Mouse (Mus musculus): ENCODE results near the gene Podxl2. TPM values are rescaled to one million over a fixed set of nuclear protein-coding genes. Genes with fewer than 3 reads are reported as not detected.

The Podxl2 gene
- total RNA-seq, 2 experiments from 2014 or later = 16.5 to 16.8 TPM

DNA sequence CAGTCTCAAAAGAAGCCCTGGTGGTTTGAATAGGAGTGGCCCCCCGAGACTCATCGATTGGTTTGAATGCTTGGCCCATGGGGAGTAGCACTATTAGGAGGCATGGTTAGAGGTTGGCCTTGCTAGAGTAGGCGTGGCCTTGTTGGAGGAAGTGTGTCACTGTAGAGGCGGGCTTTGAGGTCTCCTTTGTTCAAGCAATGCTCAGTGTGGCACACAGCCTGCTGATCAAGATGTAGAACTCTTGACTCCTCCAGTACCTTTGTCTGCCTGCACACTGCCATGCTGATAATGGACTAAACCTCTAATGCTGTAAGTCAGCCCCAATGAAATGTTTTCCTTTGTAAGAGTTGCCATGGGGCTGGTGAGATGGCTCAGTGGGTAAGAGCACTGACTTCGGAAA, 42.2 kb downstream of the Podxl2 start:
- no peak for DNase-seq (ENCODE audit: low spot score)
- intact Hi-C loops (cut with DNase I) = loop anchor here (5.0 kb wide), 1 partner anchor 270 kb away; no protein-coding TSS in a partner anchor

DNA sequence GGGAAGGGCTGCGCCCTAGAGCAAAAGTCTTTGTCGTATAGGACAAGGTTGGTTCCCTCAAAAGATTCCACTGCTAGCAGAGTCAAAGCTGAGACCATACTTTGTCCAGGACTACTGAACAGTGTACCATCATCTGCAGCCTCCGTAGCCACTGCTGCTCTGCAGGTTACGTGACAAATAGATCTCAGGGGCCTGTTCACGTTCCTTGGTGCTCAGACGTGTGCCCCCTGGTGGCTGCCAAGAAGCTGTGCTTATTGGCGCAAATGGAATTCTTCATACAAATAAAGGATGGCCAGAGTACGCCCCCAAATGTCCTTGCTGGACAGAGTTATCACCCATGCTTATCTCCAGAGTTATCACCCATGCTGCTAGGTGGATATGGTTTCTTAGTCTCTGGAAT, 43.4 kb downstream of the Podxl2 start:
- intact Hi-C loops (cut with DNase I) = loop anchor here (1.0 to 5.0 kb wide), 2 partner anchors 242 to 269 kb away; no protein-coding TSS in a partner anchor
- DNase-seq (ENCODE audit: low spot score) = no peak

DNA sequence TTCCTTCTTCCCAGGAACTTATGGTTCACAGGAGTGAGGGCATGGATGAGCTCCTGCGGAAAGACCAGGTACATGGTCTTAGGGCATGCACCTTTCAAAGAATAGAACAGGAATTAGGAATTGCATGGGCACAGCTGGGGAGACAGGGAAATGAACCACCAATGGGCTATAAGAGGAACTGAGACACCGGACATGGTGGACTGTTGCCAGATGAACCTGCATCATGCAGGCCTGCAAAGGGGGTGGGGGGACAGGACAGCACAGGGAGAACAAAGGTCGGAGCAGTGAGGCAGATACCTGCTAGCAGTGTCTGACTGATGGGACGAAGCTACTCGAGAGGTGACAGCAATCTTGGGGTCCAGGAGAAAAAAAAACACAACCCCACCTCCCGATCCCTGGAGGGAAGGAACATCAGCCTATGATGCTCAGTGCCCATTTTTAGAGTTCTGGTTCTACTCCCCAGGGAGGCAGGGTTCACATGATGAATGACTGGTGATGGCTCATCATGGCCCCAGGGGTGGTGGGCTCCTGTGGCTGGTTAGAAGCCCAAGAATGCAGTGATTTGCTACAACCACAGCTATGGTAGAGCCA, 44.6 kb downstream of the Podxl2 start:
- DNase-seq (ENCODE audit: low spot score) = no peak
- intact Hi-C loops (cut with DNase I) = loop anchor here (1.0 to 5.0 kb wide), 2 partner anchors 16 to 268 kb away; no protein-coding TSS in a partner anchor

DNA sequence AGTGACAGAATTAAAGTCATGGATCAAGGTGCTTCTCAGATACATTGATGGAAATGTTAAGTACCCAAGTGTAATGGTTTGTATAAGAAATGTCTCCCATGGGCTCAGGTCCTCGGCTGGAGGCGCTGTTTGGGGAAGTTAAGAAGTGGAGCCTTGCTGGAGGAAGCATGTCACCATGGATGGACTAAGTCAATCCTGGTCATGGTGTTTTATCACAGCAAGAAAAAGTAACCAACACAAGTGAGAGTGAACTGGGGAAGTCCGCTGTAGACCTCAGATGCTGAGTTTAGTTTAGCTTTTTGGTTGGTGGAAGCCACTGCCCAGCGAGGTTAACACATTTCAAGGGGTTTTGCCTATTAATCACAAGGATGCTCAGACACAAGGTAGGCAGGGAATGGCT, 45.3 kb downstream of the Podxl2 start:
- intact Hi-C loops (cut with DNase I) = loop anchor here (5.0 kb wide), 1 partner anchor 187 kb away; no protein-coding TSS in a partner anchor
- no peak for DNase-seq (ENCODE audit: low spot score)

DNA sequence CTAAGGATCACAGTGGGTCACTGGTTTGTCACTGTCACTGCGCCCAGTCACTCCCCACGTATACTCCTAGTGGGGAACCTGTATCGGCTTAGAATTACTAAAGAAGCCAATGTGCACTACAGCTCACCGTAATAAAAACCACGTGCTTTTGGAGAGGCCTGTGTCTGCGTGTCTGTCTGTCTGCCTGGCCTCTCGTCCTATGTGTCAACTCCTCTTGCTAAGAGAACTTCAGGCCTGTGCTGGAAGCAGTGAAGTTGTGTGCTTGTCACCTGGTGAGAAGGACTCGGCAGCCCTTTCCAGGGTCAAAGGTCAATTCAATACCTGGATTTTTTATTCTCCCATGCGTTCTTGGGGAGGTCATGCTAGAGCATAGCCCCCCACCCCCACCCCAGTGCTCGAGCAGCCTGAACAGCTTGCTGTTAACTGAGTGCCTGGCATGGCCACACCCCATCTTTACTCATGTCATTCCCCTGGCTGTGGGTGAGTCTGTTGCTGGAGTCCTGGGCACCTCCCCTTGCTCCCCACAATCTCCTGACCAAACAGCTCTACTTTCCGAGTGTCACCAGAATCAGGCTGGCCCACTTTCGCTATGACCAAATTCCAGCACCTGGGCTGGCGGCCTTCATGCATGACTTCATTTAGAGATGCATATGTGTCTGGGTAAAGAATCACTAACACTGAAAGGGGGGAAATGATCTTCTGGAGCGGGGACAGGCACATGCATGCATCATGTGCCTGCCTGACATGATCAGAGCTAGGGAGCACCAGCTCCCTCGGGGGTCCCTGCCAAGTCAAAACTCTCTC, 46.4 kb downstream of the Podxl2 start:
- no peak for DNase-seq (ENCODE audit: low spot score)
- intact Hi-C loops (cut with DNase I) = loop anchor here (5.0 kb wide), 1 partner anchor 186 kb away; no protein-coding TSS in a partner anchor

DNA sequence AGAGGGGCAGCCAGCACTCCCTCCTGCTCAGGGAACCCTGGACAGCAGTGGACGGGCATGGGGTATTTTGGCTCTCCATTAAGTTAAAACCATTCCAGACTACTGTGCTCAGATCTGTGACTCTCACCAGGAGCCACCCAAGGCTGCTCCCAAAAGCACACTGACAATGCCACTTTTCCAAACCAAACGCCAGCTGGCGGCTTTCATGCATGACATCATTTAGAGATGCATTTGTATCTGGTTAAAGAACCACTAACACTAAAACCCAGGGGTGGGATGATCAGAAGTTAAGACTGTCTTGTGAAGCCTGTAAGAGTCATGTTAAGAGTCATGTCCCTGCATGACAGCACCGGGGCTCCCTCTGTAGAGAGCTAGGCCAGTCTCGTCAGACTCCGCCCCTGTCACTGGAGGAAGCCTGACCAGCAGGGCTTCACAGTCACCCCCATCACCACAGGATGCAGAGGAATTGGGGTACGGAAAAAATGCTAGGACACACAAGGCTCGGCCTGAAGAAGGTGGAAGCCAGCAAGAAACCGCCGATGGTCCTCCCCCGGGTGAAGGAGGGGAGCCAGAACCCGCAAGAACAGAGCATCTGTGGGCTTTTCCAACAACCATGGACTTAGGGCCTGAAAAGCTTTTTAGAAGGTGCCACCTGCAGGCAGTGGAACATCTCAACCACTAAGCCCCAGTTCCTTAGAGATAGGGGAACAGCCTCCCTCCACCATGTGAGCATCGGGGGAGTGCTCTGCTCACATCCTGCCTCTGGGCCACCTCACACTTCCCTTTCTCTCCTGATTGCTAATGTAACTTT, 47.2 kb downstream of the Podxl2 start:
- intact Hi-C loops (cut with DNase I) = loop anchor here (2.0 to 5.0 kb wide), 2 partner anchors 41 to 185 kb away; no protein-coding TSS in a partner anchor
- no peak for DNase-seq (ENCODE audit: low spot score)

DNA sequence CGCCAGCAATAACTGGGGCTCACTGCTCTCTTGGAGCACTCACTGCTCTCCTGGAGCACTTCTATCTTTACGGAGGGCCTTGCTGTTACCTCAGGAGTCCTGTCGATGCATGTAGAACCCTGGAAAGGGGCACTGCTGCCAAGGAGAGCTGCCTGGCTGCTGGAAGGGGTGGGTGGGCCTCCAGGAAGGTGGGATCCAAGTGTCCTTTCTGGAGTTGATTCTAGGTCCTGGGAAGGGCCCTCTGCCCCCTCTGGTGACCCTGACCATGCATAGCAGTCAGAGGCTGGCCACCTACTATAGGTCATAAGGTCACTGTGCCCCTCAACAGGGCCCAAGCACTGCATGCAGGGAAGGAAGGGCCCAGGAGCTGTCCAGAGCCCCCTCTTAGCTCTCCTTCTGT, 47.9 kb downstream of the Podxl2 start:
- no peak for DNase-seq (ENCODE audit: low spot score)

DNA sequence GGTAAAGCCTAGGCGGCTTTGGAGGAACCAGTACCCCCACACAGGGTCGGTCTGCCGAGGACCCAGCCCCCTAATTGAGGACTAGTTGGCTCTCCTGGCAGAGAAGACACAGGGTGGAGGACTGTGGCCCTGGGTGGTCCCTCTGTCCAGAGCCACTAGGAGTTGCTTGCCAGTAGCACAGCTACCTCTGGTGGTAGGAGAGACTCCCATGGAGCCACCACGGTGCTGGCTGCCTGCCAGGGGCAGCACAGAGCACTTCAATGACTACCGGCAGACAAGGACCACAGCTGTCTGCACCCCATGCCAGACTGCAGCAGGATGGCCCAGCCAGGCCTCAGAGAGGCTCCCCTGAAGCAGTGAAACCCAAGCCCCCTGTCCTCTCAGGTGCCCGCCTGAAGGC, 48.3 kb downstream of the Podxl2 start:
- peak; percentile 40 for DNase-seq (ENCODE audit: low spot score)
- intact Hi-C loops (cut with DNase I) = loop anchor here (2.0 to 5.0 kb wide), 2 partner anchors 40 to 184 kb away; no protein-coding TSS in a partner anchor

More for the DNA sequence above, 47.9 kb downstream of the Podxl2 start:
- intact Hi-C loops (cut with DNase I) = loop anchor here (2.0 to 5.0 kb wide), 2 partner anchors 40 to 185 kb away; no protein-coding TSS in a partner anchor

DNA sequence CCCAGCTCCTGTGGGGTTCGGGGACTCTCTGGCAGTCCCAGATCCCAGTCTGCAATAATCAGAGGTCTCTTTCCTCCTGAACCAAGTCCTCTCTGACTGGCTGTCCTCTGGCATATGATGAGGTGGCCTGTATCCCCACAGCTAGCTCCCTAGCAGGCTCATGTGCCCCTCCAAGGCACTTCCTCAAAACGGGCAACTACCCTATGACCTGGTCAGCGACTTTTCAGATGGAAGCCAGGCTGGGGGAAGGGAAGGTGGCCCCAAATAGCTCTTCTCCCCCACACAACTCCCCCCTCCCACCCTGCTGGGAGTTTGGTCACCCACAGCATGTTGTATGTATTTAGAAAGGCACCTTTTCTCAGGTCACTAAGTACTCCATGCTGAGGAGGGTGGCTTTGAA, 48.8 kb downstream of the Podxl2 start:
- intact Hi-C loops (cut with DNase I) = loop anchor here (2.0 to 5.0 kb wide), 2 partner anchors 39 to 184 kb away; no protein-coding TSS in a partner anchor
- DNase-seq (ENCODE audit: low spot score) = no peak

DNA sequence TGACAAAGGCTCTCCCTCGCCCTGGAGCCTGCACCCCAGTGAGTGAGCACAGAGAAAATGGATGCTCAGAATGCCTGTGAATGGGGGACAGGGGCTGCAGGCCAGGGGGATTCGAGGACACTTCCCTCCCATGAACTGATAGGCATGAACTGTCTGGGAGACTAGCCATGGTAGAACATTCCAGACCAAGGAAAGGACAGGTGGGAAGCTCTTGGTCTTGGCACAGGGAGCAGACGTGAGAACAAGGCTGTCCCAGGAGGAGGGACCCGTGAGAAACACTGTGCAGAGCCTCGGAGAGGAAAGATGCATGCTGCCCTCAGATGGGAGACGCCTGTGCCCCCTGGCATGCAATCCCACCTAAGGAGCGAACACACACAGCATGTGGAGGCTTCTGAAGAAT, 50.7 kb downstream of the Podxl2 start:
- intact Hi-C loops (cut with DNase I) = loop anchor here (5.0 kb wide), 1 partner anchor 97 kb away; no protein-coding TSS in a partner anchor

DNA sequence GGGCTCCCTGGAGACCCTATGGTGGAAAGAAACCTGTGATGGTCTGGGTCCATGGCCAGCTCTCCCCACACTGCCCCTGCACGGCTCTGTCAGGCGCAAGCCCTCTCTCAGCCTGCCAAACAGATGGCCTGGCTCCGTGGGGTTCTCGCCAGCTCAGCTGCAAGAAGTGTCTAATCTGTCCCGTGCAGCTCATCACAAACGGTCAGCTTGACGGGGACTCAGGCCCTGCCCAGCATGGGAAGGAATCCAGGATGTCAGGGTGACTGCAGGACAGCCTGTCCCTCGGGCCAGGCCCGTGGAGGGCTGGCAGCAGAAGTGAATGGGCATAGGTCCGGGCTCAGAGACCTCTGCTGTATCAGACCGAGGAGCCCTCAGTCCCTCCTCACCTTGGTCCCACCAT, 52.9 kb downstream of the Podxl2 start:
- intact Hi-C loops (cut with DNase I) = loop anchor here (5.0 kb wide), 1 partner anchor 95 kb away; no protein-coding TSS in a partner anchor
- DNase-seq (ENCODE audit: low spot score) = peak; percentile 66

More for the DNA sequence above, 50.7 kb downstream of the Podxl2 start:
- DNase-seq (ENCODE audit: low spot score) = no peak

DNA sequence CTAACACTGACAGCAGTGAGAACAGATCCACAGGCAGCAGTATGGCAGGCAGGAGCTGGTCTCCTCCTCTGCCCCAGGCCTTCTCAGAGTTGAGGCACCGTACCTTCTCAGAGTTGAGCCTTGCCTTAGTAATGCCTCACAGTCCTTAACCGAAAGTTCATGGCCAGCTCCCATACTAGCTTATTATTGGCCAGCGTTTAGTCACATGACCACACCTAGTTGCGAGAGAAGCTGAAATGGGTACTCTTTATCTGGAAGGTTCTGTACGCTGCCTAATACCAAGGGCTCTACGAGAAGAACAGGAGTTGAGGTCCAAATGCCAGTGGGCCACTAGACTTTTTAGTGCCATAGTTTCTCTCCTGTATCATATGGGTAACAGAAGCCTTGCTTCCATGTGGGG, 53.5 kb downstream of the Podxl2 start:
- intact Hi-C loops (cut with DNase I) = loop anchor here (5.0 kb wide), 1 partner anchor 94 kb away; no protein-coding TSS in a partner anchor
- no peak for DNase-seq (ENCODE audit: low spot score)

DNA sequence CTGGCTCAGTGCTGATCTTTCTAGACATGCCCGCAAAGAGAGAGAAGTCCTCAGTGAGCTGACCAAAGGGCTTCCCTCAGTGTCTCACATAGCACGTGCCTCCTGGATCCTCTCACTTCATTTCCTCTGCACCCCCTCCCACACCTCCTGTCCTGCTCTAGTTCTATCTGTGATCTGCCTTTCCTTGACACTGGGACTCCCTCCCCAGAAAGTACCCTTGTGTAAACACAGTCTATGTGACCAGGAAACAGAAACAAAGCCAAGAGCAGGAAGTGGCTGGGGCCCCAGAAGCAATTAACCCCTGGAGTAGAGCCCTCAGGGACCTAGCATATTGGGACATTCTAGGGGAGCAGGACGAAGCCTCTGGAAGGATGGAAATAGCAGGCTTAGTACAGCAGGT, 54.0 kb downstream of the Podxl2 start:
- DNase-seq (ENCODE audit: low spot score) = no peak
- intact Hi-C loops (cut with DNase I) = loop anchor here (5.0 kb wide), 1 partner anchor 94 kb away; no protein-coding TSS in a partner anchor

DNA sequence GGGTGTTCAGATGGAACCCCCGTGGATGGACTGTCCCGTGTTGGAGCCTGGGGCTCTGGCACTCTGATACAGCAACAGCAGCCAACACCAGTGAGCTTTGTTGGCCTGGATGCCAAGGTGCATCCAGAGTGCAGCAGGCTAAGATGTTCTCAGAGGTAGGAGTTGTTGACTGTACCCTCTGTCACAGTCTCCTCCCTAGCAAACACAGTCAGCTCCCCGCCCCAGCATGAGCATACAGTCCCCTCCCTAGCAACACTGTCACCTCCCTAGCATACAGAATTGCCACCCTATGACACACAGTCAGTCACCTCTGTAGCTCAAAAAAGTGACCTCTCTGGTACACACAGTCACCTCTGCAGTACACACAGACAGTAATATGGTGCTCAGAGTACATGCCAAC, 57.9 kb downstream of the Podxl2 start:
- DNase-seq (ENCODE audit: low spot score) = no peak
- intact Hi-C loops (cut with DNase I) = no loop called here

DNA sequence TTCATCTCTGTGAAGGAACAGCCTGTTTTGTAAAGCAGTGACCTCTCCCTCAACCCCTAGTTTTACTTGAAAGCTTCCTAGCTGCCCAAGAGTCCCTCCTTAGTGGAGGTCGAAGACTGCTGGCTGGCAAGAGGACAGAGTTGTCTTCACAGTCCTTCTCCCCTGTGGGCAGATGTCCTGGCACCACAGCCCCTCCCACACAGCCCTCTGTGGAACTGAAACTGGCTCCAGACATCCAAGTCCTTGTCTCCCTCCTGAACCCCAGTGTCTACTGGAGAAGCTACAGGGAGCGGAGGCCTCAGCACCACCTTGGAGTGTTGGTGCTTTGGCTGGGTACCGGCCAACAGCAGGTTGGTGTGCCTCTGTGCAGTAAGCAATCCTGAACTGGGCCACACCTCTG, 59.4 kb downstream of the Podxl2 start:
- no peak for DNase-seq (ENCODE audit: low spot score)
- intact Hi-C loops (cut with DNase I) = no loop called here

DNA sequence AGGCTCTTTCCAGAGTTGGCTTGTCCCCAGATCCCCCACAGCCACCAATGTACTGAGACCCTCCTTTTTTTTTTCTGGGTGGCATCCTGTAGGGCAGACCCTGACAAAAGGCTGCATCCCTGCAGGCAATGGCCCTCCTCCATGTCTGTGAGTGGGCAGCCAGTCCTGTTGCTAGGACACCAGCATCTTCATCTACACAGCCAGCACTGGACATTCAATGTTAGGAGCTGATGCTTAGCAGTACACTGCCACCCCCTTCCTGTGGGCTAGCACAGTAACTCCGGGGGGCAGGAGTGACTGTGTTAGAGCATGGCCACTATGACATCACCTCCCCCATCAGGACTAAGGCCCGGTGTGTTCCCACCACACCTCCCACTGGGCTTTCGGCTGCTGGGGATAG, 59.8 kb downstream of the Podxl2 start:
- no peak for DNase-seq (ENCODE audit: low spot score)
- intact Hi-C loops (cut with DNase I) = no loop called here

DNA sequence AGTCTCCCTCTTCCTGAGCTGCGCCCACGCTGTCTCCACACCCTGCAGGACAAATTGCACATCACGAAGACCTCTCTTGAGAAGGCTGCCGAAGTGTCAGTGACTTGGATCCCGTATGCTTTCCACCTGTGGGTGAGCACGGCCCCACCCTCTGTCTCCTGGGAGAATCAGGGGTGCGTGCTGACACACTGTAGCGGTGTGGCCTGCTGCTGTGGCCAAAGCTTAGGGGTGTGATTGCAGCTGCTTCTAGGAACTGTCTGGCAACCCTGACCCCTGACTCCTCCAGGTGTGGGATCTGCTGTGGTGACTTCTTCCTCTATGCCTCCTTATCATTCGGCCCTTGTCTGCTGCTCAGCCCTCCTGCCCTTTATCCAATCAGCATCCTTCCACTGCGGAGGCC, 61.0 kb downstream of the Podxl2 start:
- intact Hi-C loops (cut with DNase I) = loop anchor here (1.0 kb wide), 1 partner anchor 16 kb away; no protein-coding TSS in a partner anchor
- DNase-seq (ENCODE audit: low spot score) = no peak

DNA sequence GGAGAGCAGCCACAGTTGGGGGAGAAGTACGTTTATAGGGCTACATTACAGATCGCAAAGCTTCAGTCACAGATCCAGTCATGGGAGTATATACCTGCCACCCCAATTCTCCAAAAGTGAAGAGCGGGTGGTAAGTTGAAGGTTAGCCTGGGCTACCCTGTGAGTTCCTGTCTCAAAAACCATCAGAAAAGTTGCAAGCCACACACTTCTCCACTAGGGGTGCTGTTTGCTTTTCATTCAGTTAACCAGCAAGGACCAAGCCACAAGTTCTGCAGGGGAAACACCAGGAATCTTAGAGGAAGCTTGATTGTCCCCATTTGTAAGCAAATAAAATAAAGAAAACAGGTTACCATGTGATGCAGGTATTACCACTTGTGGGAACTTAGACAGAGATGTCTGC, 62.0 kb downstream of the Podxl2 start:
- intact Hi-C loops (cut with DNase I) = no loop called here
- DNase-seq (ENCODE audit: low spot score) = no peak

DNA sequence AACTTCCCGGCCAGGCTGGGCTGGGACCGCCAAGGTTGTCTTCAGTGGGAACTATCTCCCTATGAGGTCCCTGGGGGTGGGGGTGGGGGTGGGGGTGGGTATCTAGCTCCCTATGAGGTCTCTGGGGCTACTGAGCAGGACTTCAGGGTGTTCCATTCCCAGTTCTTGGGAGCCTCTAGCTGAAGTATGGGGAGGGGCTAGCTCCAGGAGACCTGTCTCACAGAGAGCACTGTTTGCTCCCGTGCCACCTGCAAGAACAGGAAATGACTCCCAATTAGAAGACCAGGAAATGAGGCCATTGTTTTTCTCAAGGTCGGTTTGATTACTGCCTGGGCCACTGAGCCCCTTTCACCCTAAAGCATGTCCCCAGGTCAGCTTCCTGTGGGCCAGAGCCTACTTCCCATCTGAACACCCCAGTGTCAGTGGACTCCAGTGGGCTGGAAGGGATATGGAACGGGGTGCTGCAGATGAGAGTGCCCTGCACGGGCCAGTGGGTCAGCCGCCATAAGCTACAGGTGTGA, 62.9 kb downstream of the Podxl2 start:
- intact Hi-C loops (cut with DNase I) = no loop called here
- no peak for DNase-seq (ENCODE audit: low spot score)

DNA sequence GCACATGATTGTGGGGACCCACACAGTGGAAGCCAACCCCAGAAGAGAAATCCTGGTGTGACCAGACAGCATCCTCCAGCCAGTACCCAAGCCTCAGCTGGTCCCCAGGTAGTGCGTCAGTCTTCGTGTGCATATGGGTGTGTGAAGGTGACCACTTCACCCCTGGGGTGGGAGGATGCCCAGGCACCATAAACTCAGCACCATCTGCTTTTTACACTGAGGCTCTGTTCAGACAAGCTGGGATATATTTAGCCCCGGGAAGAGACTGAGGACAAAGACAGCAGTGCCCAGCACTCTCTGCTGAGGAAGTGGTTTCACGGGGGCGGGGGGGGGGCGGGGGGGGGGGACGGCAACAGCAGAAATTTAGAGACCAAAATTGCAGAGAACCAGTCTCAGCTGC, 63.4 kb downstream of the Podxl2 start:
- no peak for DNase-seq (ENCODE audit: low spot score)
- intact Hi-C loops (cut with DNase I) = no loop called here

All from heart, postnatal 25 days (tissue).